Mouse (Mus musculus): ENCODE results near the gene F930015N05Rik.

The F930015N05Rik gene

GRCm38 (mm10) chr11:64436412-64436727 is at the start of gene F930015N05Rik:
Gene F930015N05Rik, minus strand, starts transcription at chr11:64436653.
- no peak for DNase-seq

GRCm38 (mm10) chr11:64481445-64481844 is 45.0 kb upstream of the F930015N05Rik start:
- no peak for DNase-seq

DNA sequence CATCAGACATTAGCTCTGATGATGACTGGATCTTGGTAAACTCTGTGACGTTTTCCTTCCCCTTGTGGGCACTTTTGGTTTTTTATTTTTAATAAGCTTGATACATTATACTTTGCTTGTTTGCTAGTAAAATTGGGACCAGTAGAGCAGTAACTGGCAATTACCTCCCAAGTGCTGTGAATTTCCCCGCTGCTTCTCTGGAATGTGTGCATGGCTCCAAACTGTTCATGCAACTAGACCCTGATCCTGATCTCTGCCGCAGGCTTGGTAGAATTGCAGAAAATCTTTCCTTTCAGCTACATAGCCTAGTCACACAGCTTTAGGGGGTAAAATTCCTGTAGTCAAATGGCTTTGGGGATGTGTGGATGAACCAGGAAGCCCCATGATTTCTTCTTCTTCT is 37.2 kb upstream of the F930015N05Rik start:
- no peak for DNase-seq

GRCm38 (mm10) chr11:64470689-64471088 is 34.2 kb upstream of the F930015N05Rik start:
- no peak for DNase-seq

DNA sequence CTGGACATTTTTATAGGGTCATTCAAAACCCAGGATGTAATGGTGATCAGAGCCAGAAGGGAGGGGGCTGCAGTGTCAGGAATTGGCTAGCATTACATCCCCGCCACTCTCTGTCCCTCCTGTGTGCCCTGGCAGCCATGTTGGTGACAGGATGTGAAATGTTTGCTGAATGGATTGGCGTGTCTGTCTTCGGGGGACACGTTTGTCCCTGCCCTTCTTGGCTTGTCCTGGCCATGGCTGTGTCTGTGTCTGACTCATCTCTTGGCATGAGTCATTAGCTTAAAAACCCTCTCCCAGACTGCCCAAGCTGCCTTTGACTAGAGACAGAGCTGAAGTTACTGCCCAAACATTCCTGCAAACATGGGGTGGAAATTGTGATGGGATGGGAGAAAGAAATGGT is 32.3 kb upstream of the F930015N05Rik start:
- no peak for DNase-seq

DNA sequence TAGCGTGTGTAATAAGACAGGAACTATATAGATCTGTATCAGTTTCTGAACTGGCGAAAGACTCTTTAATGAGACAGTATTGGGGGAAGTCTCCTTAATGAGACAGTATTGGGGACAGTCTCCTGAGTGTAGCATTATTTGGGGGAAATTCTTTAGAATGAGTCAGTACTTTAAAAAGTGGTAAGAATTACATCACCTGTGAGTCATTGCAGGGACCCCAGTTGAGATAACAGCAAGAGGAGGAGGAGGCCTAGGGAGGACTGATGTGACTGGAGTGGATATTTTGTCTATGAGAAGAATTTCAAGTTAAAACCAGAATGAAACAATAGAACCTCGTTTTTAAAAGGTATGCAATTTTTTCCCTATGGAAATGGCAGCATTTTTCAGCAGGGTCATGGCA is 25.3 kb upstream of the F930015N05Rik start:
- no peak for DNase-seq

DNA sequence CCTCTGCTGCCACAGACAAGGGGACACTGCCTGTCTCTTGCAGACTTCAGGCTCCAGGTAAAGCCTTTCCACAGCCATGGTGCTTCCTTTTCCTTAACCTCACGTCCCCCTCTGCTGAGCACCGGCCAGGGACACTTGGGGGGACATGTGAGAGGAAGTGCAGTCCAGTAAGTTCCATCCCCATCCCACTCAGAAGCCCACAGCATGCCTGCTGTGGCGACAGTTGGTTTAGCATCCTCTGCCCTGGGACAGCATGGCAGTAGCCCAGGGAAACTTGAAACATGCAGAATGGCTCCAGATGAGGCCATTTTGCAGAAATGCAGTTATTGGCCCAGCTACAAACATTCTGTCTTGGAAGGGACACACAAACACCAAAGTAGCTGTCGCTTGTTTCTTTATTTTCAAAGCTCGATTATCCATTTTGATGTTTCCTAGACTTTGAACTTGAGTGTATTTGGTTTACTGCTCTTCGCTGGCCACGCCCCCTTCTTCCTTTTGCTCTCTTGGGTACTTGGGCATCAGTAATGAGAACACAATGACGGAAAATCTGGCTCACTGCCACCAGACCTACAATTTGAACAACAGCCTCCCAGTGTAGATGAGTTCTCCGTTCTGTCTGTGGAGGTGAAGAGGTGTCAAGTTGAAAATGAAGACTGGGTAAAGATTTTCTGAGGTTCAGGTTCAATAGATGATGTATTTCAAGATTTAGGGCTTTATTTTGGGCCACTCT is 12.3 kb upstream of the F930015N05Rik start:
- no peak for DNase-seq

- no peak for DNase-seq
Measured at GRCm38 (mm10) chr11:64445227-64445626, 8.8 kb upstream of the F930015N05Rik start.

- DNase-seq, result no peak
Measured at GRCm38 (mm10) chr11:64442701-64443100, 6.2 kb upstream of the F930015N05Rik start.

DNA sequence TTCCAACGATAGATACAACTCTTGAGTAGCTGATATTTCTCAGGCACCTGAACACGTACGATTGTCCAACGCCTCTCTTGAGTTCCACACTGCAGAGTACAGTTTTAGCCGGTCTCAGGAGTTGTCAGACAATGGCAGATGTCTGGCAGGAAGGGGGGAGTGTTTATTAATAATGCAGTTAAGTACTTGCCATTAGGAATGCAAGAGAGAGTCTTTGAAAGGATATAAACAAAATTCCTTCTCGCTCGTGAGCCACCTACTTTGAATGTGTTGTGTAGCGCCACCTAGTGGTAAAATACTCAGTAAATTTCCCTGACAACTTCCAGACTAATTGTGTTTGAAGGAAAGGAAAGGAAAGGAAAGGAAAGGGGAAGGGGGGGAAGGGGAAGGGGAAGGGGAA is 5.7 kb upstream of the F930015N05Rik start:
- peak; percentile 48 for DNase-seq

- no peak for DNase-seq
Measured at GRCm38 (mm10) chr11:64438909-64439308, 2.5 kb upstream of the F930015N05Rik start.

GRCm38 (mm10) chr11:64437721-64438120 is 1.3 kb upstream of the F930015N05Rik start:
- DNase-seq, result no peak

GRCm38 (mm10) chr11:64436791-64437298 is 392 bp upstream of the F930015N05Rik start:
- no peak for DNase-seq

GRCm38 (mm10) chr11:64435546-64436411 is 674 bp downstream of the F930015N05Rik start:
- no peak for DNase-seq

DNA sequence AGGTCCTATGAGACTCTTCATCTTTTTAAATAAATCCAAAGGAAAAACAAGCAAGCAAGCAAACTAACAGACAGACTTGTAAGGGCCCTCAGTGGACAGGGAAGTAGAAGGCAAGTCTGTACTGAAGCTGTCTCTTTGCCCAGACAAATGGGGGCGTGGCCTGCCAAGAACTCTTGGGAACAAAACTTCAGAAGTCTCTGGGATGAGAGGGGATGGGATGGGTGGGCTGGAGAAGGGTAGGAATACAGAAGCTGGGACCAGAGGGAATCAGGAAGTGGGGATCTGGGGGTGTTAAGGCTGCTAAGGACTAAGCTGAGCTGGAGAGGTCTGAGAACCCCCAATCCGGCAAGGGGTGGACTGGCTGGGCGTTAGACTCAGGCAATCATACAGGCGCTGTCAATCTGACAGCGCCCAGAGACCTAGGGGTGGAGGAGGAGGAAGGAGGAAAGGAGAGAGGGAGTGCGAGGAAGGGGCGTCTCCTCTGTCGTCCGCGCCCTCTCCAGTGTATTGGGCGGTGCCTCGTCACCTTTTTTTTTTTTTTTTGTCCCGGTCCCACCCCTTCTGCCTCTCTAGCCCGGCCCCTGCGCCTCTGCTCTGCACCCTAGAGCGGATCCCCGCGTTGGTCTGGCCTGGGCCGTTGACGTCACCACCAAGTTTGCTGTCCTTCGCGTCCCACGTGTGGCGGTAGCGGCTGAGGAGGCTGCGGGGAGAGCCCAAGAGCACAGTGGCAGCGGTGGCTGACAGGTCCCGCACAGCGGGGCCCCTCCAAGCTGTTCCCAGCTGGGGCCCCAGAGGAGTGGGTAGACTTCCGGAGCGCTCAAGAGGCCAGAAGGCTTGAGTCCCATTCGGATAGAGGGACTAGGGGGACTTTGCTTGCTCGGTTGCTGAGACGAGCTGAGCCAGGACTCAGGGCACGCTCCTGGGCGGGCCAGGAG is 1.6 kb downstream of the F930015N05Rik start, which contains the start of gene Hs3st3a1:
Gene Hs3st3a1, plus strand, starts transcription at position 722 of the 935 bp plus-strand sequence.
- DNase-seq, result no peak

- DNase-seq, result no peak
Measured at GRCm38 (mm10) chr11:64418969-64419368, 17.5 kb downstream of the F930015N05Rik start.

DNA sequence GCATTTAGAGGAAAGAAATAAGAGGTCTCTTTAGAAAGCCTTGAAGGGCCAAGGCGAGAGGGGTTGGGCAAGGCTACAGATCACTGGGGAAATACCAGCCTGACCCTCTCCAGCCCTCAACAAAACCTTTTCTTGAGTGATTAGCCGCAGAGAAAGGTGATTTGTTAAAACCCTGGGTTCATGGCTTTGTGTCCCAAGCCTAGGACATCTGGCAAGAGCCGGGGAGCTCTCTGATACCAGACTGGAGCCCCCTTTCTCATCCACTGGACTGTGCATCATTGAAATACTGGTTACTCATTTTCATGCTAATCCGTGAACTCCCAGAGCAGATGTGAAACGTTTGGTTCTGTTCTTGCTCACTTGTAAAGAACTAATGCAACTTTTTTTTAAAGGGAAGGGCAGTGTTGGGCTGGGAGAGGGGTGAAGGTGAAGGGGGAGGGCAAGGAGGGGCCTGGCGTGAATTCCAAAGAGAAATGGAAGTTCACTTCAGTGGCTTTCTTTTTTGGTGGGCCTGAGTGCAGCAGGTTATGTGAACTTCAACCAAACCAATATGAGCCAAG is 35.8 kb downstream of the F930015N05Rik start:
- no peak for DNase-seq

DNA sequence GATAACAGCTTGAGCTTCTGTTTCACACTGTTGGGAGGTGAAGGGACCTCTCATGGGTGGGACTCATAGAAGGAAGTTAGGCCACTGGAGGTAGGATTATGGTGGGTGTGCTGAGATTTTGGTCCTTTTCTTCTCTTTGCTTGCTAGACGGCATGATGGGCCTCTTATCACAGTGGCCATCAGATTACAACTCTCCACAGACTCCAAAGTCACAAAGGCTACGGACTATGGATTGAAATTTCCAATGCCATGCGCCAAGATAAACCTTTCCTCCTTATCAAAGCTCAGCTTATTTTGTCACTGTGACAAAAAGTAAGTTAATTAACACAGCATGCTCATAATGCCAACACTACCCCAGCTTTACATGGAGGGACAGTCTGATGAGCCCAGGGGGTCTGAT is 38.8 kb downstream of the F930015N05Rik start:
- DNase-seq, result no peak

GRCm38 (mm10) chr11:64396949-64397348 is 39.5 kb downstream of the F930015N05Rik start:
- DNase-seq, result no peak

- DNase-seq, result no peak
Measured at GRCm38 (mm10) chr11:64396331-64396881, 40.0 kb downstream of the F930015N05Rik start.

DNA sequence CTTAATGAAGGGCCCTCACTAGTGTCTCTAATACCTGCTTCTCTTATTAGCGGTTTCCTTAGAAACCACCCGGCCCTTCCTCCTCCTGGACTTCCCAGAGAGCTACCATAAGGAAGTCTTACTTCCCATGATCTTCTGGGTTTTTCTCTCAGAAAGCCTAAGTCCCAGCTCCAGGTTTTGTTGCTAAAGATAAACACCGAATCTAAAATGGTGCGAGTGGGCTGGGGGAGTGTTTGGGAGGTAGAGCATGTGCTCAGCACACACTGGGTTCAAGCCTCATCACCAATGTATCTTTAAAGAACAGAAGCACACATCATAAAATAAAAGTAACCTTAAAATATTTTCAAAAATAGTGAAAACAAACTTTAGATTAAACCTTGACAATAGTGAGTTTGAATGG is 50.1 kb downstream of the F930015N05Rik start:
- no peak for DNase-seq

All from cerebellum, adult 9-10 months (tissue).